Mouse (Mus musculus) liver, postnatal 0 days (tissue): ENCODE results near the gene Zdhhc6. TPM values are rescaled to one million over a fixed set of nuclear protein-coding genes. Genes with fewer than 3 reads are reported as not detected.
A peak's percentile ranks its signal among the peaks of the same experiment; 100 is the strongest.

Experiments used
- ATAC-seq: fragments of 200-750 bp; cut with Nextera tagmentation; 2 replicates; pipeline ENCODE4 v1.8.0; 2017; ENCODE audit warnings: mild to moderate bottlenecking, moderate library complexity
- DNase-seq: peaks from one replicate; pipeline ENCODE4 v3.0.0-alpha.2; 2016
- H3K27ac ChIP-seq: fragments of 300-500 bp; sonication (generic); 2 replicates; pipeline ENCODE4 v1.5.1; 2014; ENCODE audit warnings: antibody characterized with exemption, moderate library complexity, mild to moderate bottlenecking, low read depth
- H3K27me3 ChIP-seq: fragments of 300-500 bp; sonication (generic); 2 replicates; pipeline ENCODE4 v1.6.1; 2014; ENCODE audit warnings: low read length, control low read depth, mixed read lengths; ENCODE audit not compliant: insufficient read depth
- H3K36me3 ChIP-seq: fragments of 300-500 bp; sonication (generic); replicated peaks from 2 replicates; pipeline ENCODE4 v1.6.1; 2014; ENCODE audit warnings: mild to moderate bottlenecking, control low read depth, low read length, moderate library complexity, mixed read lengths; ENCODE audit not compliant: insufficient read depth
- H3K4me1 ChIP-seq: fragments of 300-500 bp; sonication (generic); 2 replicates; pipeline ENCODE4 v1.6.1; 2014; ENCODE audit warnings: antibody characterized with exemption, mild to moderate bottlenecking, control low read depth; ENCODE audit not compliant: insufficient read depth
- H3K4me2 ChIP-seq: fragments of 300-500 bp; sonication (generic); 2 replicates; pipeline ENCODE4 v1.6.1; 2014; ENCODE audit warnings: low read depth, mild to moderate bottlenecking, low read length, moderate library complexity, mixed read lengths
- H3K4me3 ChIP-seq: fragments of 300-500 bp; sonication (generic); 2 replicates; pipeline ENCODE4 v1.5.1; 2014; ENCODE audit warnings: low read depth, low read length
- H3K9ac ChIP-seq: fragments of 300-500 bp; sonication (generic); replicated peaks from 2 replicates; pipeline ENCODE4 v1.6.1; 2014; ENCODE audit warnings: mild to moderate bottlenecking, moderate library complexity
- H3K9me3 ChIP-seq: fragments of 300-500 bp; sonication (generic); 2 replicates; pipeline ENCODE4 v1.6.1; 2016; ENCODE audit warnings: mild to moderate bottlenecking, control low read depth, low read length, mixed read lengths
- CTCF ChIP-seq: sonication (generic); IDR thresholded peaks from 2 replicates; pipeline ENCODE4 v1.5.1; 2016; ENCODE audit warnings: antibody characterized with exemption, low read depth
- EP300 ChIP-seq: IDR thresholded peaks from 2 replicates; pipeline ENCODE4 v1.6.1; 2016; ENCODE audit warnings: antibody characterized with exemption, low read depth, mild to moderate bottlenecking
- WGBS: fragments of 180-500 bp; shearing (Covaris S2); extraction: QIAGEN DNeasy Blood & Tissue Kit; methylation state at CpG from one replicate; pipeline ENCODE4 v1.1.7; 2014; ENCODE audit not compliant: insufficient replicate concordance; 5-methylcytosine and 5-hydroxymethylcytosine counted together
- polyA plus RNA-seq: library from polyadenylated mRNA; unstranded; fragments of >200 nt; fragmentation: Nextera tagmentation; extraction: Ambion mirVana; gene quantifications from 2 replicates; pipeline ENCODE4 v1.2.1, GENCODE M21; 2015

Gene Zdhhc6
- polyA plus RNA-seq = 49.0 and 49.9 TPM in 2 replicates

- TF ChIP-seq EP300 = no peak
- TF ChIP-seq CTCF = no peak
- no peaks in the 10 kb centered on the region for H3K27me3 ChIP-seq
- peak within 1 kb of the TSS; percentile 93 for H3K27ac ChIP-seq
- peak within 1 kb of the TSS; percentile 77 for H3K9ac ChIP-seq
- no peaks in the 10 kb centered on the region for H3K9me3 ChIP-seq
- H3K4me2 ChIP-seq = peak within 1 kb of the TSS; percentile 84
- peaks cover 20% of the 10 kb centered on the region; the same call in 1 of the 2 replicates for H3K4me1 ChIP-seq
- peaks cover 22% of the 10 kb centered on the region for H3K36me3 ChIP-seq
- peak; percentile 89 for DNase-seq
- H3K4me3 ChIP-seq = peak within 1 kb of the TSS; percentile 92
- WGBS = under 1% methylated on average over 60 of the region's 60 CpGs
- ATAC-seq = peak; percentile 81
Measured at GRCm38 (mm10) chr19:55315452-55316108, at the start of gene Zdhhc6. Gene Zdhhc6 (minus strand): TSS chr19:55316032.

- DNase-seq = no peak
- H3K4me1 ChIP-seq = no peaks in the 10 kb centered on the region
- no peak overlapping the region for H3K9ac ChIP-seq
- no peak for ATAC-seq
- H3K4me3 ChIP-seq = no peak overlapping the region
- no peak overlapping the region for H3K27ac ChIP-seq
- H3K9me3 ChIP-seq = no peaks in the 10 kb centered on the region
- no peaks in the 10 kb centered on the region for H3K27me3 ChIP-seq
- no peak overlapping the region for H3K4me2 ChIP-seq
- H3K36me3 ChIP-seq = 0 out of 2 replicates have a peak, but pooled peaks cover 2% of the 10 kb centered on the region
- 88% methylated on average over 9 of the region's 9 CpGs for WGBS
- TF ChIP-seq CTCF = no peak
- no peak for TF ChIP-seq EP300
Measured at GRCm38 (mm10) chr19:55362606-55363005, 46.8 kb upstream of the Zdhhc6 start.

- 79% methylated on average over 9 of the region's 9 CpGs for WGBS
- no peak overlapping the region for H3K4me3 ChIP-seq
- no peaks in the 10 kb centered on the region for H3K36me3 ChIP-seq
- H3K27me3 ChIP-seq = no peaks in the 10 kb centered on the region
- H3K4me2 ChIP-seq = no peak overlapping the region
- no peaks in the 10 kb centered on the region for H3K9me3 ChIP-seq
- H3K4me1 ChIP-seq = no peaks in the 10 kb centered on the region
- H3K27ac ChIP-seq = no peak overlapping the region
- ATAC-seq (no peak), DNase-seq (no peak)
- no peak overlapping the region for H3K9ac ChIP-seq
- no peak for TF ChIP-seq CTCF
- TF ChIP-seq EP300 = no peak
Measured at GRCm38 (mm10) chr19:55350673-55351378, 35.0 kb upstream of the Zdhhc6 start.

- 72% methylated on average over 3 of the region's 3 CpGs for WGBS
Measured at GRCm38 (mm10) chr19:55348187-55348586, 32.4 kb upstream of the Zdhhc6 start.

GRCm38 (mm10) chr19:55343274-55343673 lies 27.4 kb upstream of the Zdhhc6 start:
- Histone ChIP-seq H3K4me3 (no peak overlapping the region), H3K27ac (no peak overlapping the region), H3K9ac (no peak overlapping the region), H3K4me2 (no peak overlapping the region), H3K9me3 (no peaks in the 10 kb centered on the region), H3K36me3 (no peaks in the 10 kb centered on the region), H3K27me3 (no peaks in the 10 kb centered on the region), H3K4me1 (peaks cover 4% of the 10 kb centered on the region; the same call in 1 of the 2 replicates)
- ATAC-seq (peak; percentile 40; the same call in 1 of the 2 replicates), DNase-seq (no peak)
- 80% methylated on average over 9 of the region's 9 CpGs for WGBS
- no peak for TF ChIP-seq EP300
- no peak for TF ChIP-seq CTCF

More at GRCm38 (mm10) chr19:55348187-55348586, 32.4 kb upstream of the Zdhhc6 start:
- Histone ChIP-seq H3K27me3 (no peaks in the 10 kb centered on the region), H3K4me1 (no peaks in the 10 kb centered on the region), H3K27ac (no peak overlapping the region), H3K9me3 (no peaks in the 10 kb centered on the region), H3K9ac (no peak overlapping the region), H3K4me3 (no peak overlapping the region), H3K36me3 (no peaks in the 10 kb centered on the region), H3K4me2 (no peak overlapping the region)
- DNase-seq = no peak
- ATAC-seq = no peak
- no peak for TF ChIP-seq CTCF
- no peak for TF ChIP-seq EP300

- Histone ChIP-seq H3K27ac (peak overlapping the region; percentile 55), H3K4me1 (peaks cover 4% of the 10 kb centered on the region; the same call in 1 of the 2 replicates), H3K27me3 (no peaks in the 10 kb centered on the region), H3K9ac (peak overlapping the region; percentile 11; the same call in 1 of the 2 replicates), H3K4me3 (no peak overlapping the region), H3K36me3 (no peaks in the 10 kb centered on the region), H3K4me2 (0 out of 2 replicates have a peak overlapping the region, but pooled peaks have one; percentile 4), H3K9me3 (no peaks in the 10 kb centered on the region)
- TF ChIP-seq EP300 = no peak
- TF ChIP-seq CTCF = no peak
- WGBS = 71% methylated on average over 7 of the region's 7 CpGs
- DNase-seq (peak; percentile 22), ATAC-seq (peak; percentile 76)
Measured at GRCm38 (mm10) chr19:55342423-55342822, 26.6 kb upstream of the Zdhhc6 start.
